In genomic region chr7:142553417-142554335, GRCm38 (mm10) we compare ENCODE assay signal across 13 mouse cellular contexts. TPM values are rescaled to one million over a fixed set of nuclear protein-coding genes. Genes with fewer than 3 reads are reported as not detected.
A peak's percentile ranks its signal among the peaks of the same experiment; 100 is the strongest.
DNase-seq lines count a peak whose midpoint lies in the region; ATAC-seq lines count a peak whose summit lies in the region.
"Had no signal": no experiment of that assay in that cellular context is flagged by ENCODE, and none has a peak within 500 bp of the region (broad histone marks: within the 10 kb centered on the region; RNA-seq: fewer than 3 reads in every experiment).

No protein-coding gene starts in this region.

- DNase-seq in forebrain, embryonic 11.5 days (ENCODE audit: low spot score), result no peak
- no peak for DNase-seq in kidney, postnatal 10 days
- DNase-seq in embryonic facial prominence, embryonic 11.5 days (ENCODE audit: low spot score), result peak; percentile 64
- DNase-seq in gastrocnemius, postnatal 36 days, result no peak
- DNase-seq: adrenal gland, adult 2 months; cerebellum, adult 2 months had no signal

- H3K4me1 ChIP-seq in forebrain, embryonic 13.5 days, result peaks cover 14% of the 10 kb centered on the region
- H3K4me1 ChIP-seq in forebrain, embryonic 11.5 days (replicated peaks; ENCODE audit: control insufficient read depth, insufficient read depth, low read length), result peaks cover 6% of the 10 kb centered on the region; the same call in 1 of the 2 replicates
- H3K4me1 ChIP-seq in kidney, embryonic 16.5 days (ENCODE audit: insufficient read depth, low read length), result peaks cover 44% of the 10 kb centered on the region
- H3K4me1 ChIP-seq in embryonic facial prominence, embryonic 11.5 days (ENCODE audit: control insufficient read depth, insufficient read depth, low read length), result peaks cover 30% of the 10 kb centered on the region
- H3K4me1 ChIP-seq in liver, embryonic 12.5 days, result peaks cover 67% of the 10 kb centered on the region

- no peak for ATAC-seq in forebrain, embryonic 13.5 days
- no peak for ATAC-seq in forebrain, embryonic 11.5 days (replicated peaks; ENCODE audit: low FRiP score)
- ATAC-seq in kidney, embryonic 16.5 days (ENCODE audit: low FRiP score, low TSS enrichment), result no peak; the same call in 1 of the 2 replicates
- peak; percentile 45; the same call in 1 of the 2 replicates for ATAC-seq in embryonic facial prominence, embryonic 11.5 days (replicated peaks; ENCODE audit: insufficient number of reproducible peaks, low FRiP score, low TSS enrichment, low read depth)
- no peak for ATAC-seq in liver, embryonic 12.5 days
- no peak for ATAC-seq in frontal cortex, adult (ENCODE audit: low TSS enrichment)
- ATAC-seq: inflammation-experienced regulatory T-cells, adult 6 months had no signal

- H3K4me3 ChIP-seq in forebrain, embryonic 13.5 days, result no peak overlapping the region
- no peak overlapping the region for H3K4me3 ChIP-seq in forebrain, embryonic 11.5 days (ENCODE audit: low read depth, low read length)
- H3K4me3 ChIP-seq in kidney, embryonic 16.5 days (ENCODE audit: low read length), result no peak overlapping the region
- H3K4me3 ChIP-seq in embryonic facial prominence, embryonic 11.5 days (ENCODE audit: low read depth, low read length), result no peak overlapping the region
- no peak overlapping the region for H3K4me3 ChIP-seq in liver, embryonic 12.5 days

- H3K27ac ChIP-seq in forebrain, embryonic 13.5 days, result peak overlapping the region; percentile 41
- H3K27ac ChIP-seq in forebrain, embryonic 11.5 days (ENCODE audit: low read depth, low read length), result no peak overlapping the region
- H3K27ac ChIP-seq in kidney, embryonic 16.5 days (ENCODE audit: low read length), result peak overlapping the region; percentile 92
- H3K27ac ChIP-seq in embryonic facial prominence, embryonic 11.5 days (replicated peaks; ENCODE audit: low read depth, low read length), result peak overlapping the region; percentile 93
- H3K27ac ChIP-seq in liver, embryonic 12.5 days, result peak overlapping the region; percentile 76

- no peak overlapping the region for H3K9ac ChIP-seq in forebrain, embryonic 13.5 days
- no peak overlapping the region for H3K9ac ChIP-seq in forebrain, embryonic 11.5 days (ENCODE audit: low read length)
- H3K9ac ChIP-seq in kidney, embryonic 16.5 days (replicated peaks; ENCODE audit: low read length), result peak overlapping the region; percentile 18; the same call in 1 of the 2 replicates
- peak overlapping the region; percentile 44 for H3K9ac ChIP-seq in embryonic facial prominence, embryonic 11.5 days (replicated peaks; ENCODE audit: low read length)
- H3K9ac ChIP-seq in liver, embryonic 12.5 days, result peak overlapping the region; percentile 29; the same call in 1 of the 2 replicates

- H3K27me3 ChIP-seq in forebrain, embryonic 13.5 days, result no peaks in the 10 kb centered on the region
- no peaks in the 10 kb centered on the region for H3K27me3 ChIP-seq in forebrain, embryonic 11.5 days (ENCODE audit: control insufficient read depth, insufficient read depth, low read length)
- no peaks in the 10 kb centered on the region for H3K27me3 ChIP-seq in kidney, embryonic 16.5 days (ENCODE audit: insufficient read depth, low read length)
- H3K27me3 ChIP-seq in embryonic facial prominence, embryonic 11.5 days (ENCODE audit: control insufficient read depth, insufficient read depth, low read length), result no peaks in the 10 kb centered on the region
- H3K27me3 ChIP-seq in liver, embryonic 12.5 days (replicated peaks), result no peaks in the 10 kb centered on the region

- no peaks in the 10 kb centered on the region for H3K36me3 ChIP-seq in forebrain, embryonic 13.5 days (ENCODE audit: poor library complexity, severe bottlenecking)
- no peaks in the 10 kb centered on the region for H3K36me3 ChIP-seq in forebrain, embryonic 11.5 days (ENCODE audit: control insufficient read depth, insufficient read depth, low read length)
- no peaks in the 10 kb centered on the region for H3K36me3 ChIP-seq in kidney, embryonic 16.5 days (ENCODE audit: insufficient read depth, low read length)
- no peaks in the 10 kb centered on the region for H3K36me3 ChIP-seq in embryonic facial prominence, embryonic 11.5 days (replicated peaks; ENCODE audit: control insufficient read depth, insufficient read depth, low read depth, low read length)
- H3K36me3 ChIP-seq in liver, embryonic 12.5 days, result no peaks in the 10 kb centered on the region

- no peak overlapping the region for H3K4me2 ChIP-seq in forebrain, embryonic 13.5 days
- no peak overlapping the region for H3K4me2 ChIP-seq in forebrain, embryonic 11.5 days (ENCODE audit: low read depth, low read length, severe bottlenecking)
- H3K4me2 ChIP-seq in kidney, embryonic 16.5 days (replicated peaks; ENCODE audit: low read depth, low read length), result no peak overlapping the region
- no peak overlapping the region; the same call in 1 of the 2 replicates for H3K4me2 ChIP-seq in embryonic facial prominence, embryonic 11.5 days (ENCODE audit: low read depth, low read length)
- H3K4me2 ChIP-seq in liver, embryonic 12.5 days, result peak overlapping the region; percentile 40; the same call in 1 of the 2 replicates

- intact Hi-C loops in gastrocnemius, postnatal 36 days (cut with DNase I), result loop anchor here (2.0 kb wide), 1 partner anchor 47 kb away; no protein-coding TSS in a partner anchor

- WGBS in forebrain, embryonic 13.5 days, result 41% methylated on average over 11 of the region's 11 CpGs
- 40% methylated on average over 11 of the region's 11 CpGs for WGBS in forebrain, embryonic 11.5 days
- 17% methylated on average over 11 of the region's 11 CpGs for WGBS in kidney, embryonic 16.5 days
- 12% methylated on average over 11 of the region's 11 CpGs for WGBS in embryonic facial prominence, embryonic 11.5 days
- 35% methylated on average over 11 of the region's 11 CpGs for WGBS in liver, embryonic 12.5 days (ENCODE audit: insufficient replicate concordance)

- H3K9me3 ChIP-seq in forebrain, embryonic 13.5 days (replicated peaks), result no peaks in the 10 kb centered on the region
- H3K9me3 ChIP-seq in forebrain, embryonic 11.5 days (ENCODE audit: control insufficient read depth, low read length), result no peaks in the 10 kb centered on the region
- no peaks in the 10 kb centered on the region for H3K9me3 ChIP-seq in kidney, embryonic 16.5 days (ENCODE audit: low read length)
- H3K9me3 ChIP-seq in embryonic facial prominence, embryonic 11.5 days (replicated peaks; ENCODE audit: control insufficient read depth, low read length), result no peaks in the 10 kb centered on the region
- H3K9me3 ChIP-seq in liver, embryonic 12.5 days (replicated peaks), result no peaks in the 10 kb centered on the region

RNA-seq across cellular contexts. Expression of gene Mrpl23, which starts 21.2 kb away (rescaled TPM):
- polyA plus RNA-seq in forebrain, embryonic 13.5 days (2015; fragmentation: Nextera tagmentation; extraction: Ambion mirVana), result 16.2 and 16.5 TPM in 2 replicates
- 18.3 and 18.7 TPM in 2 replicates for polyA plus RNA-seq in forebrain, embryonic 11.5 days (2014; fragmentation: Nextera tagmentation; extraction: Ambion mirVana)
- 24.4 and 24.6 TPM in 2 replicates for polyA plus RNA-seq in kidney, embryonic 16.5 days (2015; fragmentation: Nextera tagmentation; extraction: Ambion mirVana)
- 16.4 and 17.2 TPM in 2 replicates for polyA plus RNA-seq in embryonic facial prominence, embryonic 11.5 days (2014; fragmentation: Nextera tagmentation; extraction: Ambion mirVana)
- polyA plus RNA-seq in liver, embryonic 12.5 days (2016; fragmentation: Nextera tagmentation; extraction: Ambion mirVana), result 10.4 and 14.4 TPM in 2 replicates
- total RNA-seq in gastrocnemius, postnatal 36 days (2021), result 1 to 10 TPM; 1.8 to 6.1 TPM

RNA-seq across cellular contexts. Expression of gene Tnnt3, which starts 55.0 kb away (rescaled TPM):
- polyA plus RNA-seq in forebrain, embryonic 13.5 days (2015; fragmentation: Nextera tagmentation; extraction: Ambion mirVana), result 0.28 and 0.77 TPM in 2 replicates
- 1.00 and 1.0 TPM in 2 replicates for polyA plus RNA-seq in forebrain, embryonic 11.5 days (2014; fragmentation: Nextera tagmentation; extraction: Ambion mirVana)
- polyA plus RNA-seq in kidney, embryonic 16.5 days (2015; fragmentation: Nextera tagmentation; extraction: Ambion mirVana), result 14.2 and 17.2 TPM in 2 replicates
- 1.5 and 2.8 TPM in 2 replicates for polyA plus RNA-seq in embryonic facial prominence, embryonic 11.5 days (2014; fragmentation: Nextera tagmentation; extraction: Ambion mirVana)
- polyA plus RNA-seq in liver, embryonic 12.5 days (2016; fragmentation: Nextera tagmentation; extraction: Ambion mirVana), result 0.51 TPM in 1 of 2 replicates, not detected in the other
- over 10,000 TPM; 32,612 to 32,921 TPM for total RNA-seq in gastrocnemius, postnatal 36 days (2021)
- total RNA-seq: adrenal gland, adult 2 months; left cerebral cortex, adult 18-20 months; megakaryocyte-erythroid progenitor cell, adult 5-6 weeks had no signal
- polyA plus RNA-seq: adrenal gland, adult 2 months had no signal

Comparison
In these comparisons a context has a peak if more than half of its experiments do, and no peak if none do; other contexts are left out.
1. H3K9ac ChIP-seq: peak in kidney, embryonic 16.5 days (single experiment), embryonic facial prominence, embryonic 11.5 days (single experiment) and liver, embryonic 12.5 days (single experiment); none in forebrain, embryonic 13.5 days (single experiment) and forebrain, embryonic 11.5 days (single experiment).